Mouse (Mus musculus): Measurements from ENCODE around the gene Flnb. TPM values are rescaled to one million over a fixed set of nuclear protein-coding genes. Genes with fewer than 3 reads are reported as not detected.

The Flnb gene
- polyA plus RNA-seq, 1 experiment from 2014 or later = 13.1 TPM

DNA sequence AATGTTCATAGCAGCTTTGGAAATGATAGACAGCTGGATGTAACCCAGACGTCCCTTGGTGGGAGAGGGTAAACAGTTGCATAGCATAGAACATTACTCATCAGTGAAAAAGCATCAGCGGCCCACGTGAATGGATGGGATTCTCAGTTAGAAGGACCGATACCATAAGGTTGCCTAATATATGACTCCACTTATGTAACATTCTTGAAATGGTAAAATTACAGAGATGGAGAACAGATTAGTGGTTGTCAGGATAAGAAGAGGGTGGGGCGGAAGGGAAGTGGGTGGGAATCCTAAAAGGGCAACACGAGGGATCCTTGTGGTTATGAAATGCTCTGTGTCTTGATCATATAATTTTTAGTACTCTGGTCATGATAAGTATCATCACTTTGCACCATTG, 62.6 kb downstream of the Flnb start:
- no peak for ATAC-seq (replicated peaks; ENCODE audit: insufficient number of reproducible peaks, low FRiP score, low TSS enrichment)

DNA sequence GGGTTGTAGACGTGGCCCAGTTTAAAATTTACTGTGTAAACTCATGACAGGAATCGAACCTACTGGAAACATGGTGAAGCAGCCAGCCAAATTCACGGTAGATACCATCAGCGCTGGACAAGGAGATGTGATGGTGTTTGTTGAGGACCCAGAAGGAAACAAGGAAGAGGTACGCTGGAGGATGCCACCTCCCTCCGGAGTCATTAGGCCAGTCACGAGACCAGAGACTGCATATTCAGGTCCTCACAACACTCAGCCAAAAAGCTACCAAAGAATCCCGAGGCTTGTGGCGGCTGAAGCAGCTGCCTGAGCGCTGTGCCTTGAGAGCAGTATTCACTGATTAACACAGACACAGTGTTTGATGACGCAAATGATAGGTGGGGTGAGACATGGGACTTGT, 63.8 kb downstream of the Flnb start:
- Histone ChIP-seq H3K27me3 (ENCODE audit: control insufficient read depth, insufficient read depth, low read length) (no peaks in the 10 kb centered on the region), H3K9me3 (replicated peaks; ENCODE audit: control insufficient read depth, low read length) (no peaks in the 10 kb centered on the region), H3K4me3 (ENCODE audit: low read depth, low read length) (no peak overlapping the region), H3K36me3 (ENCODE audit: control insufficient read depth, insufficient read depth, low read length) (peaks cover 15% of the 10 kb centered on the region; the same call in 1 of the 2 replicates), H3K27ac (ENCODE audit: low read depth, low read length) (no peak overlapping the region), H3K4me1 (ENCODE audit: control insufficient read depth, insufficient read depth, low read length) (no peaks in the 10 kb centered on the region), H3K9ac (ENCODE audit: low read depth, low read length) (no peak overlapping the region), H3K4me2 (no peak overlapping the region)
- WGBS (ENCODE audit: insufficient replicate concordance) = 85% methylated on average over 11 of the region's 11 CpGs
- no peak for ATAC-seq (replicated peaks; ENCODE audit: insufficient number of reproducible peaks, low FRiP score, low TSS enrichment)

More for the DNA sequence above, 62.6 kb downstream of the Flnb start:
- no peaks in the 10 kb centered on the region for H3K9me3 ChIP-seq (replicated peaks; ENCODE audit: control insufficient read depth, low read length)
- H3K27ac ChIP-seq (ENCODE audit: low read depth, low read length) = no peak overlapping the region
- H3K9ac ChIP-seq (ENCODE audit: low read depth, low read length) = no peak overlapping the region
- H3K27me3 ChIP-seq (ENCODE audit: control insufficient read depth, insufficient read depth, low read length) = no peaks in the 10 kb centered on the region
- no peak overlapping the region for H3K4me3 ChIP-seq (ENCODE audit: low read depth, low read length)
- H3K4me1 ChIP-seq (ENCODE audit: control insufficient read depth, insufficient read depth, low read length) = no peaks in the 10 kb centered on the region
- peaks cover 11% of the 10 kb centered on the region; the same call in 1 of the 2 replicates for H3K36me3 ChIP-seq (ENCODE audit: control insufficient read depth, insufficient read depth, low read length)
- no peak overlapping the region for H3K4me2 ChIP-seq
- WGBS (ENCODE audit: insufficient replicate concordance) = 86% methylated on average over 6 of the region's 6 CpGs

DNA sequence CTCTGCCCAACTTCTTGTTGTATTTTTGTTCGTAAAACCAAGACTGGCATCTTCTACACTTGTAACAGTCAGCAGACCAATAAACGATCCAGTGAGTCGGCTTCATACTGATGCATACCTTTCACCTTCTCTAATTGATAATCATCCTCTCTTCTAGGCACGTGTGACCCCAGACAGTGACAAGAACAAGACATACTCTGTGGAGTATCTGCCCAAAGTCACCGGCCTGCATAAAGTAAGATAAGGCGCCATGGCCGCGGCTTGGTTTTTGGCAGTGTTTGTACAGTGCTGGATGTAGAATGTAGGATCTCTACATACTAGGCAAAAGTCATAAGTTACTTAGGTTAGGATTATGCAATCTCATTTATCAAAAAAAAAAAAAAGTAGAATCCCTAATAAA, 64.3 kb downstream of the Flnb start:
- Histone ChIP-seq H3K9me3 (replicated peaks; ENCODE audit: control insufficient read depth, low read length) (no peaks in the 10 kb centered on the region), H3K4me2 (no peak overlapping the region), H3K4me3 (ENCODE audit: low read depth, low read length) (no peak overlapping the region), H3K27me3 (ENCODE audit: control insufficient read depth, insufficient read depth, low read length) (no peaks in the 10 kb centered on the region), H3K4me1 (ENCODE audit: control insufficient read depth, insufficient read depth, low read length) (no peaks in the 10 kb centered on the region), H3K36me3 (ENCODE audit: control insufficient read depth, insufficient read depth, low read length) (peaks cover 16% of the 10 kb centered on the region; the same call in 1 of the 2 replicates), H3K27ac (ENCODE audit: low read depth, low read length) (no peak overlapping the region), H3K9ac (ENCODE audit: low read depth, low read length) (no peak overlapping the region)
- WGBS (ENCODE audit: insufficient replicate concordance) = 70% methylated on average over 8 of the region's 8 CpGs
- no peak for ATAC-seq (replicated peaks; ENCODE audit: insufficient number of reproducible peaks, low FRiP score, low TSS enrichment)

DNA sequence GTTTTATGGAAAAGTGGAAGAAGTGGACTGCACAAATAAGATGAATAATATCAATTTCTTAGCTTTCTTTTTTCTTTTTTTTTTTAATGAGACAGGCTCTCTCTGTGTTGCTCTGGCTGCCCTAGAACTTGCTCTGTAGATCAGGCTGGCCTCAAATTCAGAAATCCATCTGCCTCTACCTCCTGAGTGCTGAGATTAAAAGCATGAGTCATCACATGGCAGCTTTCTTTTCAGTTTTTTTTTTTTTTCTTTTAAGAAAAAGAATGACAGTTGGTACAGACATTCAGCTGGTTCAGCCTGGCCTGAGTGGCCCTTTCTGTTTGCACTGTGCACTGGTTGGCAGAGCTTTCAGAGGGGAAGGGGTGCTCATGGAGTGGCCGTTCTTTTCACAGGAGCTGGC, 66.4 kb downstream of the Flnb start:
- Histone ChIP-seq H3K4me2 (no peak overlapping the region), H3K9me3 (replicated peaks; ENCODE audit: control insufficient read depth, low read length) (no peaks in the 10 kb centered on the region), H3K9ac (ENCODE audit: low read depth, low read length) (no peak overlapping the region), H3K36me3 (ENCODE audit: control insufficient read depth, insufficient read depth, low read length) (peaks cover 20% of the 10 kb centered on the region; the same call in 1 of the 2 replicates), H3K27me3 (ENCODE audit: control insufficient read depth, insufficient read depth, low read length) (no peaks in the 10 kb centered on the region), H3K4me3 (ENCODE audit: low read depth, low read length) (no peak overlapping the region), H3K27ac (ENCODE audit: low read depth, low read length) (no peak overlapping the region), H3K4me1 (ENCODE audit: control insufficient read depth, insufficient read depth, low read length) (no peaks in the 10 kb centered on the region)
- ATAC-seq (replicated peaks; ENCODE audit: insufficient number of reproducible peaks, low FRiP score, low TSS enrichment) = no peak
- WGBS (ENCODE audit: insufficient replicate concordance) = 88% methylated on average over 1 of the region's 1 CpGs

DNA sequence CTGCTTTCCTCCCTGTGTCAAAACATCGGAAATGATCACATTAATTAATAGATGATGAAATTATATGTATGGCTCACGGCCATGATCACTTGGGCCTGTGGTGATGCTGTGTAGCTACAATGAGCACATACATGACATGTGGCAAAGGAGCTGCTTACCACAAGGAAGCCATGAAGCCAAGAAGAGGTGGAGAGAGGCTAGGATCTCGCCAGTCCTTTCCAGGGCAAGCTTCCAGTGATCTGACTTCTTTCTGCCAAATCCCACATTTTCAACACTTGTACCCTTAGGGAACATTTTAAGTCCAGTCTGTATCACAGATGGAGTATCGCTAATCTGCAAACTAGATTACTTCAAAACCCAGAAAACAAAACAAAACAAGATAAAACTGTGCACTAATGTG, 67.1 kb downstream of the Flnb start:
- Histone ChIP-seq H3K36me3 (ENCODE audit: control insufficient read depth, insufficient read depth, low read length) (peaks cover 20% of the 10 kb centered on the region; the same call in 1 of the 2 replicates), H3K4me3 (ENCODE audit: low read depth, low read length) (no peak overlapping the region), H3K4me1 (ENCODE audit: control insufficient read depth, insufficient read depth, low read length) (no peaks in the 10 kb centered on the region), H3K27ac (ENCODE audit: low read depth, low read length) (no peak overlapping the region), H3K9me3 (replicated peaks; ENCODE audit: control insufficient read depth, low read length) (no peaks in the 10 kb centered on the region), H3K9ac (ENCODE audit: low read depth, low read length) (no peak overlapping the region), H3K4me2 (no peak overlapping the region), H3K27me3 (ENCODE audit: control insufficient read depth, insufficient read depth, low read length) (no peaks in the 10 kb centered on the region)
- WGBS (ENCODE audit: insufficient replicate concordance) = 86% methylated on average over 4 of the region's 4 CpGs
- ATAC-seq (replicated peaks; ENCODE audit: insufficient number of reproducible peaks, low FRiP score, low TSS enrichment) = no peak

DNA sequence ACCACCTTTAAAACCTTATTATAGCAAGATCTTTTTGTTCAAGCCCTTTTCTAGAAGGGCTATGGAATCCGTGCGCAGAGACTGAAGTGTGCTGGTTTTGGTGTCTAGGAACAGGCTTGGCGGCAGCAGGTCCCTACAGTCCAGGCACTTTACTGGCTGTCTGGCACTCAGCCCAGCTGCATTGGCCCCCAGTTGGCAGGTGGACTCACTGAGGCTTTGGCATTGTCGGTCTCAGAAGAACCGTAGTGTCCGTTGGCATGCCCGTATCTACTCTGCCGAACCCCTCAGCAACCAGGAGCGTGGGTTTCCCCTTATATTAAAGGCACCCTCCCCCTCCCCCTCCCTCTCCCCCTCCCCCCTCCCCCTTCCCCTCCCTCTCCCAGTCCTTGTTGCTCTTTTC, 67.8 kb downstream of the Flnb start:
- H3K27me3 ChIP-seq (ENCODE audit: control insufficient read depth, insufficient read depth, low read length) = no peaks in the 10 kb centered on the region
- H3K36me3 ChIP-seq (ENCODE audit: control insufficient read depth, insufficient read depth, low read length) = peaks cover 20% of the 10 kb centered on the region; the same call in 1 of the 2 replicates
- WGBS (ENCODE audit: insufficient replicate concordance) = 88% methylated on average over 9 of the region's 9 CpGs
- no peaks in the 10 kb centered on the region for H3K4me1 ChIP-seq (ENCODE audit: control insufficient read depth, insufficient read depth, low read length)
- no peak overlapping the region for H3K4me3 ChIP-seq (ENCODE audit: low read depth, low read length)
- H3K9ac ChIP-seq (ENCODE audit: low read depth, low read length) = no peak overlapping the region
- ATAC-seq (replicated peaks; ENCODE audit: insufficient number of reproducible peaks, low FRiP score, low TSS enrichment) = no peak
- H3K4me2 ChIP-seq = no peak overlapping the region
- no peak overlapping the region for H3K27ac ChIP-seq (ENCODE audit: low read depth, low read length)
- no peaks in the 10 kb centered on the region for H3K9me3 ChIP-seq (replicated peaks; ENCODE audit: control insufficient read depth, low read length)

DNA sequence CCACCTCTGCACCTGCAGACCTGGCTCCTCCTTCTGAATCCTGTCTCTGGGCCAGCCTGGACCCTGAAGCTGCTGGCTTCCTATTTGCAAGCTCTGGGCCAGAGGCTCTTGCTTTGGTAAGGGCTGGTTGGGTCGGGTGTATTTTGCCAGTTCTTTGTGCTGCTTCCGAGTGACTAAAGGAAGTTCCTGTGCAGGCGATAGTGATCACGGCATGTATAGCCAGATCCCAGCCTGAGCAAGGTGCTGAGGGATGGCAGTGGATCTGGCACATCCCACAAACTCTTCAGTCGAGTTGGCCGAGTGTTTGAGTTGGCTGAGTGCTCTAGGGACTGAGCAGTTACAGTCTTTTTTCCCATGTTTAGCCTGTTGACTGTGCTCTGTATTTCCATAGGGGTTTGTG, 68.3 kb downstream of the Flnb start:
- no peak overlapping the region for H3K27ac ChIP-seq (ENCODE audit: low read depth, low read length)
- H3K36me3 ChIP-seq (ENCODE audit: control insufficient read depth, insufficient read depth, low read length) = peaks cover 23% of the 10 kb centered on the region; the same call in 1 of the 2 replicates
- H3K27me3 ChIP-seq (ENCODE audit: control insufficient read depth, insufficient read depth, low read length) = no peaks in the 10 kb centered on the region

DNA sequence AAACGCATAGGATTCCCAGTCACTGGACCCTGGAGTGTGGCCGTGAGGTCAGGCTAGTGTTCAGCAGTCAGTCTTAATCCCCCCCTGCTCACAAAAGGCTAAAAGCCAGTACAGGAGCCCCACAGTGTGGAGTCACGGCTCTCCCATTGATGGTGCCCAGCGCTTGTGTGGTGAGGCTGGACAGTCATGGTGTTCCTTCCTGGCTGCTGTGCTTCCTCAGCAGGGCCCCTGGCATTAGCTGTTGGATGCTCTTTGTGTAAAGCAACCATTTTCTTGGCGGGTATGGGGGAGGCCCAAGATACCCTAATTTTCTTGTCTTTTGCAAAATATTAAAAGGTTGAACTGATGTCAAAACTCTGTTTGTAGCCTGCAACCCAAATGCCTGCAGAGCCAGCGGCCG, 69.4 kb downstream of the Flnb start:
- H3K4me3 ChIP-seq (ENCODE audit: low read depth, low read length) = no peak overlapping the region
- H3K4me2 ChIP-seq = no peak overlapping the region
- no peaks in the 10 kb centered on the region for H3K4me1 ChIP-seq (ENCODE audit: control insufficient read depth, insufficient read depth, low read length)
- H3K27ac ChIP-seq (ENCODE audit: low read depth, low read length) = no peak overlapping the region
- ATAC-seq (replicated peaks; ENCODE audit: insufficient number of reproducible peaks, low FRiP score, low TSS enrichment) = no peak
- 81% methylated on average over 7 of the region's 7 CpGs for WGBS (ENCODE audit: insufficient replicate concordance)
- H3K27me3 ChIP-seq (ENCODE audit: control insufficient read depth, insufficient read depth, low read length) = no peaks in the 10 kb centered on the region
- no peaks in the 10 kb centered on the region for H3K9me3 ChIP-seq (replicated peaks; ENCODE audit: control insufficient read depth, low read length)
- H3K9ac ChIP-seq (ENCODE audit: low read depth, low read length) = no peak overlapping the region
- H3K36me3 ChIP-seq (ENCODE audit: control insufficient read depth, insufficient read depth, low read length) = peaks cover 21% of the 10 kb centered on the region; the same call in 1 of the 2 replicates

More for the DNA sequence above, 68.3 kb downstream of the Flnb start:
- ATAC-seq (replicated peaks; ENCODE audit: insufficient number of reproducible peaks, low FRiP score, low TSS enrichment) = no peak
- Histone ChIP-seq H3K4me1 (ENCODE audit: control insufficient read depth, insufficient read depth, low read length) (no peaks in the 10 kb centered on the region), H3K4me2 (no peak overlapping the region), H3K4me3 (ENCODE audit: low read depth, low read length) (no peak overlapping the region), H3K9ac (ENCODE audit: low read depth, low read length) (no peak overlapping the region), H3K9me3 (replicated peaks; ENCODE audit: control insufficient read depth, low read length) (no peaks in the 10 kb centered on the region)
- WGBS (ENCODE audit: insufficient replicate concordance) = 77% methylated on average over 6 of the region's 6 CpGs

DNA sequence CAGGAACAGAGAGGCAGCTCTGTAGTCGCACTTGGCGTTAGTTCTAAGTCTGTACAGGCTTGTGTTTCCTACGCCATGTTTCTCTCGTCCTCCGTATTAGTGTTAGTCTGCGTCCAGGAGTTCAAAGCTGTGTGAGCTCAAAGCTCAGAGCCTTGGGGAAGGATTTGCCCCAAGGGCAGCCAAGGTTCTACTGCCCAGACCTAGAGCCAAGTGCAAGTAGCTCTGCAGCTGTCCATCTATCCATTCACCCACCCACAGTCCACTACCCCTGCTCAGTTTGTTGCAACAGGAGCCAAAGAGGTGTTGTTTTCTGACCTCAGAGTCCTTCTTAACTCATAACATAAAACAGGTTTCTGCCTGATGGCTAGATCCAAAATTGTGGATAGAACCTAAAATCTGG, 70.5 kb downstream of the Flnb start:
- H3K9ac ChIP-seq (ENCODE audit: low read depth, low read length) = no peak overlapping the region
- H3K9me3 ChIP-seq (replicated peaks; ENCODE audit: control insufficient read depth, low read length) = no peaks in the 10 kb centered on the region
- no peak for ATAC-seq (replicated peaks; ENCODE audit: insufficient number of reproducible peaks, low FRiP score, low TSS enrichment)
- no peaks in the 10 kb centered on the region for H3K27me3 ChIP-seq (ENCODE audit: control insufficient read depth, insufficient read depth, low read length)
- H3K27ac ChIP-seq (ENCODE audit: low read depth, low read length) = no peak overlapping the region
- H3K4me3 ChIP-seq (ENCODE audit: low read depth, low read length) = no peak overlapping the region
- no peaks in the 10 kb centered on the region for H3K4me1 ChIP-seq (ENCODE audit: control insufficient read depth, insufficient read depth, low read length)
- H3K36me3 ChIP-seq (ENCODE audit: control insufficient read depth, insufficient read depth, low read length) = peaks cover 26% of the 10 kb centered on the region; the same call in 1 of the 2 replicates
- 83% methylated on average over 6 of the region's 6 CpGs for WGBS (ENCODE audit: insufficient replicate concordance)
- no peak overlapping the region for H3K4me2 ChIP-seq
